Mouse (Mus musculus) liver, adult 2 months (tissue): Measurements from ENCODE around the gene Rln3.

Source experiments
- CTCF ChIP-seq: fragments of 200-500 bp; IDR thresholded peaks from 2 replicates; pipeline ENCODE4 v1.5.1; 2011; ENCODE audit warnings: low read depth, low read length, control low read depth
- POLR2A ChIP-seq: fragments of 200-500 bp; IDR thresholded peaks from 2 replicates; pipeline ENCODE4 v1.6.1; 2011; ENCODE audit warnings: low read length, control low read depth; ENCODE audit not compliant: insufficient read depth; ENCODE audit errors: extremely low read depth

DNA sequence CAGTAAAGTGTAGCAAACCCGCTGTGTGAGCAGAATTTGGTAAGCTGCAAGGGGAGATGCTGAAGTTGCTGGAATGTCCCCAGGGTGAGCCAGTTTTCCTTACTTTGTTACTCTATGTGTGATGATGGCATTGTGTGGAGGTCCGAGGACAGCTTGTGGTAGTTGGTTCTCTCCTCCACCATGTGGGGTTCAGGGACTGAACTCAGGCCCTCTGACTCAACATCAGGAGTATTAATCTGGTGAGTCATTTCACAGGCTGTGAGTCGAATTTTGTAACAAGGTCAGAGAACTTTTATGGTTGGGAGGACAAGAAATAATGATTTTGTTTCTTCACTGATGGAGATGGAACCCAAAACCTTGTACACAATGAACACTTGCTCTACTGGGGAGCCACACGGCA is 12.0 kb downstream of the Rln3 start:
- TF ChIP-seq CTCF (no peak), POLR2A (no peak)
